Mouse (Mus musculus) MN1 (cell line): Measurements from ENCODE around the gene Lsm2.
A peak's percentile ranks its signal among the peaks of the same experiment; 100 is the strongest.
"Not testable (repeated sequence)": the region's sequence is repeated elsewhere in the genome, so short reads cannot be mapped to it uniquely, and the experiment has no call there.

ENCODE experiments used
- DNase-seq: peaks from one replicate; pipeline ENCODE4 v3.0.0-alpha.2; 2016; ENCODE audit warnings: low spot score

The Lsm2 gene

DNA sequence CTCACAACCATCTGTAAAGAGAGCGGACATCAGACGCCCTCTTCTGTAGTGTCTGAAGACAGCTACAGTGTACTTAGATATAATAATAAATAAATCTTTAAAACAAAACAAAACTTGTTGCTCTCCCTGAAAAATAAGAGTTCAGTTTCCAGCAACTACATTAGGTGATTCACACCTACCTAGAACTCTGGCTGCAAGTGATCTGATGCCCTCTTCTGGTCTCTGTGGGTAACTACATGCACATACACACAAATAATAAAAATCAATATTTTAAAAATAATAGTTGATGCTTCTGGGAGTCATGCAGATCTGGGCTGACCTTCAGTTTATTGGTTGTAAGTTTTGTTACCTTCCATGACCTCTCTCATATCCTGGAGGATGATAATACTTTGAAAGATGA lies 2.6 kb downstream of the Lsm2 start:
- peak; percentile 55 for DNase-seq

DNA sequence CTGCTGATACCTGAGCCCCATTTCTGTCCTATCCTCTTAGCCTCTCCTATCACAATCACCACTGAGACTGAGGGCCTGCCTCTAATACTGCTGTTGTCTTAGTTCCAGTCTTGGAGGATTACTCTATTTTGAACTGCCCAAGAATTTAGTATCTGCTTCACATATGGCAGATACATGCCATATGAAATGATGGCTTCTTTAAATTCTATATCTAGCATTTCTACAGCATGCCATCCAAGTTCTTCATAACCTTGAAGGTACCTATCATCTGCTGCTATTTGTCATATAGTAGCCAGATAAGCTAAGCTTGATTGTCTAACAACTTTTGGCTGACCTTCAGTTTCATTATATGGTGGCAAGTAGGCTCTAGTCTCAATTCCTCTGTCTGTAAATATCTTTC lies 13.1 kb downstream of the Lsm2 start:
- DNase-seq = no peak

DNA sequence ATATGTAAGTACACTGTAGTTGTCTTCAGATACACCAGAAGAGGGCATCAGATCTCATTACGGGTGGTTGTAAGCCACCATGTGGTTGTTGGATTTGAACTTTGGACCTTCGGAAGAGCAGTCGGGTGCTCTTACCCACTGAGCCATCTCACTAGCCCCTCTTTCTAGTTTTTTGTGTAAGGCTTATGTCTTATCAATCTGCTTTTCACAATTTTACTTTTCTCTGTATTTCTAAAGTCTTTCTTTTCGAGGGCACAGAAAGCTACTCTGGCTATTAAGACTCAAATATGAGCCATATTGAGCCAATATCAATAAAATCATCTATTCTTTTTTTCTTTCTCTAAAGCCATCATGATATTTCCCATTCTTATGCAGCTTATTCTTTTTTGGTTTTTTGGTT lies 13.5 kb downstream of the Lsm2 start:
- not testable (repeated sequence) for DNase-seq

DNA sequence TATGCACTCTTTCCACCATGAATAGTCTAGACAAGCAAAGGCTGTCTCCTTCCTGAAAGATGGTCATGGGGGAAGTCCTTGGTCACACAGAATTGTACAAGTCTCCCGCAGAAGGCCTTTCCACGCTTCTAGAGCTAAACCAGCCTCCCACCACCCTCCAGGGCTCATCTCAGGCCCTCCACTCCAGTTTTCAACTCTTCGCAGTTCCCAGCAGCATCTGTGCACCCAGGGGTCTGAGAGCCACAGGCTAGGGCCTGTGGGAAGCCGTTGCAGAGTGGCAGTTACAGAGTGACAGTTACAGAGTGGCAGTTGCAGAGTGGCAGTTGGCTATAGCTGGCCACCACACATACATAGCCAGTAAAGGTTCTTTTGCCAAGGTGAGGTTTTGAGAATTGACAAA lies 14.3 kb downstream of the Lsm2 start:
- not testable (repeated sequence) for DNase-seq

DNA sequence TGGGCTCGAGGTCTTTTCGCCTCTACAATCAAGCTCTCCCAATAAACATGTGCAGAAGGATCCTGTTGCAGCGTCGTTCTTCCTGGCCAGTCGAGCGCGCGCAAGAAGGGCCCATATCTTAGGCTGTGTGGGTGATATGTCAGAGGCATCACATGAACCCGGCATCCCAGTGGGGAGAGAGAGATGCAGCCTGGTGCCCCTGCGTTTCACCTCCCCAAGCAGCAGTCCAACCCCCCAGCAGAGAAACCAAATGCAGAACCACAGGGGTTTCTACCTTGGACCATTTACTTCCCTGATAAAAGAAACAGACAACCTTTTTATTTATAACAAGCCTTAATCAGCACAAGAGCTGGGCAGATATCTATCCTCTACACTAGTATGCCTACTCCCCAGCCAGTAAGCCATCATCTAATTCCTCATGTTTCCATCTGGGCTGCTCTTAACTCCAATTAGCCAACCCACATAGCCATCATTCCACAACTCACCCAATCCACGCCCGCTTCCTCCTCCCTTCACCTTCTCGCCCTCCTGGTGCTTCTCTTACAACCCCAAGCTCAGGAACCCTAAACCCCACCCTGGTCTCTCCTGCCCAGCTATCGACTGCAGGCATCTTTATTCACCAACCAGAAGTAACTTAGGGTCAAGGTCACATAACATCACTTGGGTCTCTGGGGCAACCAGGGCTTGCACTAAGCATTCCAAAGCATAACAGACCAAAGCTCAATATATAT lies 14.9 kb downstream of the Lsm2 start:
- no peak for DNase-seq

DNA sequence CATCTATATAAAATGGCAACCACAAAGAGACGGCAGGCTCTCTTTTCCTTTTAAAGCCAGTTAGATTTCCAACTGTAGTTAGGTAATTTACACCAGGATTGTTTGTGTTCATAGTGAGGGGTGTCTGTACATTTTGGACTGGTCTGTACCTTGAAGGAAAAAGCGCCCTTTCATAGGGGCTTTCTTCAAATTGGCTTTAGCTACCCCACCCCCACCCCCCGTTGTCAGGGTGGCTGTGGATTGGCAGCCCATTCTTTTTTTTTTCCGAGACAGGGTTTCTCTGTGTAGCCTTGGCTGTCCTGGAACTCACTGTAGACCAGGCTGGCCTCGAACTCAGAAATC lies 15.5 kb downstream of the Lsm2 start:
- no peak for DNase-seq

DNA sequence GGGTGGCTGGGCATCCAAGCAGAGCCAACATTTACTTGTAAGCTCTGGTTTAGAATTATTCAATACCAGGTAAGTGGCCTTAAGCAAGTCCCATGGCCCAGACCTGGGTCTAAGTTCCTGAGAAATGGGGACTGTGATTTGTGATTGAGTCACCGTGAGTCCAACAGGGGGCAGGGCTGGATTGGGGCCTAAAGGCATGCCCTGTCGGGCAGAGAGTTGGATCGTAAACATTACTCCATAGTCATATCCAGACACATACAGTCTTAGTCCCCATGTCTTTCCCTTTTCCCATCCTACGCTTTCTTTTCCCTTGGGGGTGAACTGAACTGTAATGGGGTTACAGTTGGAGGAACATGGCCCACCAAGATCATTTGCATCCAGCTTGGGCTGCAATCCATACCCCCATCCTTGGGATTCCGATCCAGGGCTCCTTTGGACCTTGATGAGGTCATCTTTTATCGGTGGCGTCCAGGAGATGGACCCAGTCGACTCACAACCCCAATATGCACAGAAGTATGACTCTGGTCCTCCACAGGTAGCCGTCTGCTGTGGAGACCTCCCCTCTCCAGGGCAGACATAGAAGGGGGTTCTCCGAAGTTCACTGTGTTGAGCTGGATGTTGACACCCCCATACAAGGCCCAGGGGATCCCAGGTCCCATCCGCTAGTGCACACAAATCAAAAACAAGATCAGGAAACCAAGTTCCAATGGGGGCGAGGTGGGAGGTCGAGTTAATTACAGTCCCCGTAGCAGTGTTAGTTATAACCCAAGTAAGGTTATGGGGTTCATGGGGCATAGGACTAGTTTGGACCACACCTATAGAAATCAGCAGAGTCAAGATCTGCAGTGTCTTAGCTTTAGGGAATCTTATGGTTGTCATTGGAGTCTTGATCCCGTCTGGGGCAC lies 17.1 kb downstream of the Lsm2 start:
- DNase-seq = no peak

DNA sequence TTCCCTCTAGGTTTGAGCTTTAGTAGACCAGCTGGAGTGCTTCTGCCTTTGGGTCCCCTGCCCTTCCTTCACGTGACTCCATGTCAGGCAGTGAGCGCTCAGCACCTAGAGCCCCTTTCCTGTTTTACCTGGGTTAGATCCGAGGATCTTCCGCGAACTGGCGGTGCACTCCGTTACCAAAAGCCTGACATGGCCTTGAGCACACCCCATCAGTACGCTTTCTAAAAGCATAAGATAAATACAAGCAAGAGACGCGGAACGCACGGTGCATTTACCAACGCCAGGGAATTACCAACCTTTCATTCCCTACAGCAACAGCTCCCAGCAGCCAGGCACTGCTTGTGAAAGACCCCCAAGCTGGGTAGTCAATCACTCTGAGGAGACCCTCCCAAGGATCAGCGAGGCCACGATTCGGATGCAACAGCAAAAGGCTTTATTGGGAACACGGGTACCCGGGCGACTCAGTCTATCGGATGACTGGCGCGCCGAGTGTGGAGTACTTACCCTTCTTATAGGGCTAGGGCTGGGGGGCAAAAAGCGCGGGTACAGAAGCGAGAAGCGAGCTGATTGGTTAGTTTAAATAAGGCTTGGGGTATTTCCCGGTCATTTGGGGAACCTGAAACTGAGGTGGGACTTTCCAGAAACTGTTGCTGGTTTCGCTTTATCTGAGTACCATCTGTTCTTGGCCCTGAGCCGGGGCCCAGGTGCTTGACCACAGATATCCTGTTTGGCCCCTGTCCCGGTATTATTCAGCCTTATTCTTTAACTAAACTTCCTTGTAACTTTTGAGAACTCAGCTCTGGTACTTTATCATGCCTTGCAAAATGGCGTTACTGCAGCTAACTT lies 18.4 kb downstream of the Lsm2 start:
- DNase-seq = not testable (repeated sequence)

DNA sequence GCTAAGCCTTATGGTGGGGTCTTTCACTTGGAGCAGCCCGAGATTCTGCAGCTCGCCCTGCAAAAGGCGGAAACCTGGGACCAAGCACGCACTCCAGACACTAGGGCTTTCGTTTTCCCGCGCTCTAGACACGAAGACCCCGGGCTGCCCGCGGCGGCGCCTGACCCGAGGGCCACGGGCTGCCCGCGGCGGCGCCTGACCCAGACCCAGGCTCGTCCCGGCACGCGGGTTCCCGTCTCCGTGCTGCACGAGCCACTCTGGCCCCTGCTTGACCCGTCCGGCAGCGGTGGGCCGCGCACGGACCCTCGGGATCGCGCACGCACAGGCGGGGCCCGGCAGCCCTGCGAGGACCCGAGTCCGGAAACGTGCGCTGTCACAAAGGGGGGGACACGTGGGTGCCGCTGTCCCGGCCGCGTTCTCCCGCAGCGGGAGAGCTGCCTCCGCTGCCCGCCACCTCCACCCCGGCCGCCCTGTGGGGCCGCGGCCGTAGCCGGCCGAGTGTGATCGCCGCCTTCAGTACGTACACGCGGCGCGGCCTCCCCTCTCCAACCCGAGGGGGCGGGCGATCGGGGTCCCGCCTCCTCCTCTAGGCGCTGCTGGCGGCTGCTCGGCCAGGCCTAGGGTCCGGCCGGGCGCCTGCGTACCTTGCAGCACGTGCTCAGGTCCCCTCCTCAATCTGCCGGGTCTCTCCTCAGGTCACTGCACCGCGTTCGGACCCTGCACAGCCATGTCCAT lies 19.2 kb downstream of the Lsm2 start, which contains the start of gene Vars:
Gene Vars, plus strand, starts transcription at position 271 of the 735 bp plus-strand sequence.
- peak; percentile 94 for DNase-seq

DNA sequence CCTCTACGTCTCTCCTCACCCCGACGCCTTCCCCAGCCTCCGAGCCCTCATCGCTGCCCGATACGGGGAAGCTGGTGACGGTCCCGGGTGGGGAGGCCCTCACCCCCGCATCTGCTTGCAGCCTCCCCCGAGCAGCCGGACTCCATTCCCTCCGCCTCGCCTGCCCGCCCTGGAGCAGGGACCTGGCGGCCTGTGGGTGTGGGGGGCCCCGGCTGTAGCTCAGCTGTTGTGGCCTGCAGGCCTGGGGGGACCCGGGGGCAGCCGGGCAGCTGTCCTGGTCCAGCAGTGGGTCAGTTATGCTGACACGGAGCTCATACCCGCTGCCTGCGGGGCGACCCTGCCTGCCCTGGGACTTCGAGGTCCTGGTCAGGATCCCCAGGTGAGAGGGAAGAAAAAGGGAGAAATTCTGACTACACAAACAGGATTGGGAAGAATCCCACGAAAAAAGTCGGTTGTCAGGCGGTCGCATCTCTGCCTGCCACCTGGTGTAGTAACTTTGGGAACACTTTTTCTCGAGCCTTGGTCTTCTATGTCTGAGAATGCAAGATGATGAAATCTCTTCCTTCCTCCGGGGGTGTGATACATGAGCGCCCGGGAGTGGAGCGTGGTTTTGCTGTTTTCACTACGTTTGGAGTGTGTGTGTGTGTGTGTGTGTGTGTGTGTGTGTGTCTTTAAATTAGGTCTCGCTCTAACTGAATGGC lies 19.9 kb downstream of the Lsm2 start:
- DNase-seq = peak; percentile 55

DNA sequence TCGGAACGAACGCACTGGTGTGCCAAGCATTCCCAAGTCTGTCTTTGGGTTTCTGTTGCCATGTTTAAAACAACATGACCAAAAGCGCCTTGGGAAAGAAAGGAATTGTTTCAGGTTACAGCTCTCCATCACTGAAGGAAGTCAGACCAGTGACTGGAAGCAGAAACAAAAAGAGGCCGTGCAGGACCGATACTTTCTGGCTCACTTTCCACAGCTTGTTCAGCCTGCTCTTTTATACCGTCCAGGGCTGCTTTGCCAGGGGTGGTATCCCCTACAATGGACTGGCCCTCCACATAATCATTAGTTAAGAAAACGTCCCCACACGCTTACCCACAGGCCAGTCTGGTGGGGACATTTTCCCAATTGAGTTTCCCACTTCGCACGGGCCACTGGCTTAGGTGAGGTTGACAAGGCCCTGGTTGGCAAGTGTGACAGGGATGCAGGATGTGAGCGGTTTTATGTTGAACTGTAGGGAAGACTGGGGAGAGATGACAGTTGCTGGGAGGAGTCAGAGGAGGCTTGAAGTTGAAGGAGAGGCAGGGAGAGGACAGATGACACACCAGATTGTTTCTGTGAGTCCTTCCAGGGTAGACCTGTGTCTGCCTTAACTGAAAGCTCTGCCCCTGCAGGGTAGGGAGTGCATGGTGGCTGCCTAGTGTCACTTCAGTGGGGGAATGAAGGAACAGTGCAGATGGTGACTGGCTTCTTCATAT lies 20.6 kb downstream of the Lsm2 start:
- DNase-seq = peak; percentile 47

DNA sequence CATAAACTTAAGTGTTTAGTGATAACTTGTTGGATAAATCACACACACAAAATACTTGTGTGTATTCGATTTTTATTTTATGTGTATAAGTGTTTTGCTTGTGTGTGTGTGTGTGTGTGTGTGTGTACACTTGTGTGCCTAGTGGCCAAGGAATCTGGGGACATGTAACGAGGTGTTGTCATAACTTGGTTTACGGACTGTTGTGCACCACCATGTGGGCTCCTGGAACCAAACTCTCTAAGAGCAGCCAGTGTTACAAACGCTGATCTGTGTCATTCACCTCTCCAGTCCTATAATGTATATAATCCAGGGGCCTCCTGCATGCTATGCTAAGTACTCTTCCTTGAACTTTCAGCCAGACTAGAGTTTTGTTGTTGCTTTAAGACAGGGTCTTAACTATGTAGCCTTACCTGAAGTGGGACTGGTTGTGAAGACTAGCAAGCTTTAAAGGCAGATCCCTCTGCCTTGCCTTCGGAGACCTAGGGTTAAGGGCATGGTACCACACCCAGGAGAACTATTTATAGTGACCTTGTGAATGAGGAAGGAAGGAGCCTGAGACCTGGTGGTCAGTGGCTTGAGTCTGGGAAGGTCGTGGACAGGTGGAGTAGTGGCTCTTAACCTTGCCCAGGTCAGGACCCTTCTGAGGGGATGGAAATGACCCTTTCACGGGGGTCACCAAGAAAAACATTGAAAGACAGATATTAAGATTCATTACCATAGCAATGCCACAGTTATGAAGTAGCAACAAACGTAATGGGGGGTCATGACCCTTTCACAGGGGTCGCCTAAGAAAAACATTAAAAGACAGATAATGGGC lies 21.6 kb downstream of the Lsm2 start:
- DNase-seq = no peak

DNA sequence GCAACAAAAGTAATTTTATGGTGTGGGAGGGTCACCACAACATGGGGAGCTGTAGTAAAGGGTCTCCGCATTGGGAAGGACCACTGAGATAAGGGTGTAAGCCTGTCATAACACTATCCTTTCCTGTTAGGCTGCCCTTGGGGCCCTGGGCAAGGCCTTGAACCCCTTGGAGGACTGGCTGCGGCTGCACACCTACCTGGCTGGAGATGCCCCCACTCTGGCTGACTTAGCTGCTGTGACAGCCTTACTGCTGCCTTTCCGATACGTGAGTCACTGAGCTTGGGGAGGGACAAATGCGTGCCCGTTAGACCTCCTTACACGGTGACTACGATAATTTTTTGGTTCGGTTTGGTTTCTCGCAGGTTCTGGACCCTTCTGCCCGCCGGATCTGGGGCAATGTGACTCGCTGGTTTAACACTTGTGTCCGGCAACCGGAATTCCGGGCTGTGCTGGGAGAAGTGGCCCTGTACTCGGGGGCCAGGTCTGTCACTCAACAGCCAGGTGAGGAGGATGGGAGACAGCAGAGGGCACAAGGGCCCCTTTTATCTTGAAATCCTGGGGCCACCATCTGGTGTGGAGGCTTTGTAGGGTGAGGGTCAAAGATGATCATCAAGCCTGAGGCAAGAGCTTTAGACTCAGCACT lies 22.5 kb downstream of the Lsm2 start:
- DNase-seq = no peak

DNA sequence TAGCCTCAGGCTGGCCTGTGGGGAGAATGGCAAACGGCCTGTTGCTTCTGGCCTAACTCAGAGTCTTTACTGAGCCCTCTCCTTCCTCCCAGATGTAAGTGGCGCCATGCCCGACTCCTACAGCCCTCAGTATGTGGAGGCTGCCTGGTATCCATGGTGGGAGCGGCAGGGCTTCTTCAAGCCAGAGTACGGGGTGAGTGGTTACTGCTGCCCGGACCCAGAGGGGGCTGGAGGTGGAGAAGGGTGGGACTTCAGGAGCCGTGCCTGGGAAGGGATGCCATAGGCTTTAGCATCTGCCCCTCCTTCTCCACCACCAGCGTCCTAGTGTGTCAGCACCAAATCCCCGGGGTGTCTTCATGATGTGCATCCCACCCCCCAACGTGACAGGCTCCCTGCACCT lies 23.5 kb downstream of the Lsm2 start:
- DNase-seq = no peak

DNA sequence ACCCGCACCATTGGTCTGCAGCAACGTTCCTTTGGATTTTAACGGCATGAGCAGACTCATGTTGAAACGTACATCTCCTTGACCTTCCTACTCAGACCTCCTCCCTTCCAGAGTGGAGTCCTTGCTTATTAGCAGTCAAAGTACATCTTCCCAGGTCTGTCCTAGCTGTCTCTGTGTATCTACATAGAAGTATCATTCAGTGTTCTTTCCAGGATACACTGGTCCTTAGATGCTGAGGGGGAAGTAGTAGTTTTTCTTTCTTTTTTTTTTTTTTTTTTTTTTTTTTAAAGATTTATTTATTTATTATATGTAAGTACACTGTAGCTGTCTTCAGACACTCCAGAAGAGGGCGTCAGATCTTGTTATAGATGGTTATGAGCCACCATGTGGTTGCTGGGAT lies 24.2 kb downstream of the Lsm2 start:
- DNase-seq = not testable (repeated sequence)

DNA sequence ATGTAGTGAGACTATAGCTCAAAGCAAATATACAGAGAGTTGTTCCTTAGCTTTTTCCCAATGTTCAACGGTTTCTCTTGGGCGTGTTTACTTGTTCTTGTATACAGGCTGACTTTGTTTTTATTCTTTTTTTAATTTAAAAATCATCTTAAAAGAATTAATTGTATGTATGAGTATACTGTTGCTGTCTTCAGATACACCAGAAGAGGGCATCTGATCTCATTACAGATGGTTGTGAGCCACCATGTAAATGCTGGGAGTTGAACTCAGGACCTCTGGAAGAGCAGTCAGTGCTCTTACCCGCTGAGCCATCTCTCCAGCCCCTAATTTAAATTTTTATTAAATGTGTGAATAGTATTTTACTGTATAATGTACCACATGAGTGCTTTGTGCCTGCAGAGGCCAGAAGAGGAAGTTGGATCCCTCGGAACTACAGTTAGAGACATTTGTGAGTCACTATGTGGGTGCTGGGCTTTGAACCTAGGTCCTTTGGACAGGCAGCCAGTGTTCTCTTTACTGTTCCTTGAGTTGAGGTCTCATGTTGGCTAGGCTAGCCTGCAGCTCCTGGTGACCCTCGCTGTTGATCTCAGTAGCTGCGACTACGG lies 25.8 kb downstream of the Lsm2 start:
- DNase-seq = no peak

DNA sequence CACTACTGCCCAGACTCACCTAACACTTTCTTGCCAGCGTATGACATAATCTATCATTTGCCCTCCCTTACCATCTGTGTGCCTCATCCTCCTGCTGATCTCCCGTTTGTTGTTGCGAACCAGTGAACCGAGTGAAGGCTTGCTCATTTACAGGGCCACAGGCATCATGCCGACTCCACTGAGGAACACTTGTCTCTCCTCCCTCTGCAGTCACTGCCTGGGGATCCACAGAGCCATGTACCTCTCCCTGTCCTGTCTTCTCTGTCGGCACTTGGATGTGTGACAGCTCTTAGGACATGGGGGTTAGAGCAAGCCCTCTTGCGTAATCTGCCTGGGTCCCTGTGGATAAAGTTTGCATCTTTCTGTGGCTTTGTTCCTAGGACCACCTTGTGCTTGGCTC lies 27.9 kb downstream of the Lsm2 start:
- DNase-seq = no peak

DNA sequence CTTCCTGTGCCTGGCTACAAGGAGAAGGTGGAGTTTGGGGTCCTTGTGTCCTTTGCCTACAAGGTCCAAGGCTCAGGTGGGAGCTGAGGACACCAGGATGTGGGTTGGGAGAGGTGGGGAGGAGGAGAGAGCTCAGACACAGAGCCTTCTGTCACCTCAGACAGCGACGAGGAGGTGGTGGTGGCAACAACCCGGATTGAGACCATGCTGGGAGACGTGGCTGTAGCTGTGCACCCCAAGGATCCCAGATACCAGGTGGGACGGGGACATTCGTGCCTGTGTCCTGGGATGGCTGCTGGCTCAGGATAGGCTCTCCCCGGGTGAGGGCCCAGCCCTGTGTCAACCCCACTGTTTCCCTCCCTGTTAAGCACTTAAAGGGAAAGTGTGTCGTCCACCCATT lies 29.8 kb downstream of the Lsm2 start:
- no peak for DNase-seq

DNA sequence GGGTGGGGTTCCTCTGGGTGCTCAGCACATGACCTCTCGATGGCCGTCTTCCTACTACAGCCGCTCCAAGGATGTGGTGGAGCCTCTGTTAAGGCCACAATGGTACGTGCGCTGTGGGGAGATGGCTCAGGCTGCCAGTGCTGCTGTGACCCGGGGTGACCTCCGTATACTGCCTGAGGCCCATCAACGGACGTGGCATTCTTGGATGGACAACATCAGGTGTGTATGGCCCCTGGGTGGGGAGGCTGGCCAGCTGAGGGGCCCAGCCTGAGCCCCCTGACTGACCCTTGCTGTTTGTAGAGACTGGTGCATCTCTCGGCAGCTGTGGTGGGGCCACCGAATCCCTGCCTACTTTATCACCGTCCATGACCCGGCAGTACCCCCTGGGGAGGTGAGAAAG lies 30.8 kb downstream of the Lsm2 start:
- no peak for DNase-seq
